Mouse (Mus musculus) intestine, postnatal 0 days (tissue): Measurements from ENCODE around the gene Rogdi. TPM values are rescaled to one million over a fixed set of nuclear protein-coding genes. Genes with fewer than 3 reads are reported as not detected.

Source experiments
- ATAC-seq: fragments of 200-750 bp; cut with Nextera tagmentation; 2 replicates; pipeline ENCODE4 v1.8.0; 2017; ENCODE audit warnings: mild to moderate bottlenecking, moderate TSS enrichment, moderate library complexity
- H3K27ac ChIP-seq: fragments of 300-500 bp; sonication (generic); 2 replicates; pipeline ENCODE4 v1.5.1; 2014; ENCODE audit warnings: mild to moderate bottlenecking, low read depth, low read length, moderate library complexity
- H3K27me3 ChIP-seq: fragments of 300-500 bp; sonication (generic); replicated peaks from 2 replicates; pipeline ENCODE4 v1.6.1; 2014; ENCODE audit warnings: low read length, mixed read lengths; ENCODE audit not compliant: control insufficient read depth, insufficient read depth
- H3K36me3 ChIP-seq: fragments of 300-500 bp; sonication (generic); 2 replicates; pipeline ENCODE4 v1.6.1; 2014; ENCODE audit warnings: mild to moderate bottlenecking, moderate library complexity; ENCODE audit not compliant: control insufficient read depth, insufficient read depth
- H3K4me1 ChIP-seq: fragments of 300-500 bp; sonication (generic); replicated peaks from 2 replicates; pipeline ENCODE4 v1.6.1; 2014; ENCODE audit warnings: antibody characterized with exemption, low read length, mixed read lengths; ENCODE audit not compliant: control insufficient read depth, insufficient read depth
- H3K4me2 ChIP-seq: fragments of 300-500 bp; sonication (generic); replicated peaks from 2 replicates; pipeline ENCODE4 v1.6.1; 2014; ENCODE audit warnings: low read depth, mild to moderate bottlenecking, moderate library complexity
- H3K4me3 ChIP-seq: fragments of 300-500 bp; sonication (generic); 2 replicates; pipeline ENCODE4 v1.5.1; 2014; ENCODE audit warnings: low read depth, low read length
- H3K9ac ChIP-seq: fragments of 300-500 bp; sonication (generic); 2 replicates; pipeline ENCODE4 v1.6.1; 2014; ENCODE audit warnings: mild to moderate bottlenecking, low read depth, low read length
- H3K9me3 ChIP-seq: fragments of 300-500 bp; sonication (generic); 2 replicates; pipeline ENCODE4 v1.6.1; 2016; ENCODE audit warnings: mixed run types; ENCODE audit not compliant: control insufficient read depth
- CTCF ChIP-seq: sonication (generic); IDR thresholded peaks from 2 replicates; pipeline ENCODE4 v1.5.1; 2016; ENCODE audit warnings: low read depth, mild to moderate bottlenecking, control low read depth, antibody characterized with exemption, moderate library complexity
- WGBS: fragments of 180-500 bp; shearing (Covaris S2); extraction: QIAGEN DNeasy Blood & Tissue Kit; methylation state at CpG from one replicate; pipeline ENCODE4 v1.1.7; 2014; 5-methylcytosine and 5-hydroxymethylcytosine counted together
- polyA plus RNA-seq: library from polyadenylated mRNA; unstranded; fragments of >200 nt; fragmentation: Nextera tagmentation; extraction: Ambion mirVana; gene quantifications from 2 replicates; pipeline ENCODE4 v1.2.1, GENCODE M21; 2015

Rogdi gene
- polyA plus RNA-seq, 1 experiment from 2014 or later = 21.8 TPM

DNA sequence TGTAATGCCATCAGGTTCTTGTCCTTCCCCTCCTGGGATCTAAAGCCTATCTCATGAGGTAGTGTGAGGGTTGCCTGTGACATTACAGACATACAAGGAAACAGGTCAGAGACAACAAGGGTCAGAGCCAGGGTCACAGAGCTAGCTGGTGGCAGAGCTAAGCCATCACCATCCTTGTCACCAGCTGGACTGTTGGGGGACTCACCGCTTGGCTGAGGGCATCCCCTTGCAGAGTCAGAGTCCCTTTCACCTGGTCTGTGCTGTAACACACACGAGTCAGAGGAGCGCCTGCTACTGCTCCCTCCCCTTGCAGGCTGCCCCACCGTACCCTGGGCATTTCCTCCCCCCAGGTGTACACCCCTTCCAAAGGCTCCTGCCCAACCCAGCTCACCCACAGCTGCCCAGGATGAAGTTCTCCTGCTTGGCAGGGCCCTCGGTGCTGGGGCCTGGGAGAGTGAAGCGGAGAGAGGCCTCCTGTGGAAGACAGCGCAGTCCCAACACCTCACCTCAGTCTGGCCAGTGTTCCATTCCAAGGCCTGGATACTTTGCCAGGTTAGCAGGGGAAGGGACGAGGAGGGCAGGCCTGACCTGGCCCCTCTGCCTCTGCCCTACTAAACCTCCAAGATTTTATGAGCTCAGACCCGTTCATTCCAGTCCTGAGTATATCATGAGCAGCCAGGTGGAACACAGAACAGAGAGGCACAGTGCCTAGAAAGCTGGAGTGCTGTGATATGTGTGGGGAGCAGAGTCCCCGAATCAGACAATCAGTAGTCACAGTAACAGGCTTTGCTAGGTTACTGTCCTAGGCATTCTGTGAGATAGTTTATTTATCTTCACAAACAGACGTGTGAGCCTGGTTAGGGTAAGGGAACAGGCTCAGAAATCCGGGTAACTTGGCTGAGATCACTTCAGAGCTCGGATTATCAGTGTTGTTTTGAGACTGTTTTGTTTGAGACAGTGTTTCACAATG is 1.0 kb downstream of the Rogdi start:
- Histone ChIP-seq H3K4me3 (peak overlapping the region; percentile 53), H3K9me3 (no peaks in the 10 kb centered on the region), H3K4me2 (peak overlapping the region; percentile 82), H3K27me3 (no peaks in the 10 kb centered on the region), H3K4me1 (no peaks in the 10 kb centered on the region), H3K9ac (no peak overlapping the region), H3K27ac (peak overlapping the region; percentile 64), H3K36me3 (peaks cover 43% of the 10 kb centered on the region)
- no peak for TF ChIP-seq CTCF
- WGBS = 39% methylated on average over 13 of the region's 13 CpGs
- ATAC-seq = no peak

DNA sequence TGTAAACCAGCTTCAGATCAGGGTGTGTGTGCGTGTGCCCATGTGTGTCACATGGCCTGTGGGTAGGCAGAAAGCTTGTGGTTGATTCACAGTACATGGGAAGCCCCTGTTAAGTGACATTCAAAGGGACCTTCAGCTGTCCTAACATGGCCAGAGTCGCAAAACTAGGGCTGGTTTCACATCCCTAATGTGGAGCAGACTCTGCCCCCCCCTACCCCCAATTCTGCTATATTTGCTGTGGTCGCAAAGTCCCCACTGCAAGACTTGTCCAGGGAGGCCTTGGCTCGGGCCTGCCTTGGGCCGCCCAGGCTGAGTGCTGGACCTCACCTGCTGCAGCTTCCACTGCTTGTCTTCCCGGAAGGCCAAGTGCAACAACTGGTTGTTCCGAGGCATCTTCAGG is 2.1 kb downstream of the Rogdi start:
- no peaks in the 10 kb centered on the region for H3K9me3 ChIP-seq

DNA sequence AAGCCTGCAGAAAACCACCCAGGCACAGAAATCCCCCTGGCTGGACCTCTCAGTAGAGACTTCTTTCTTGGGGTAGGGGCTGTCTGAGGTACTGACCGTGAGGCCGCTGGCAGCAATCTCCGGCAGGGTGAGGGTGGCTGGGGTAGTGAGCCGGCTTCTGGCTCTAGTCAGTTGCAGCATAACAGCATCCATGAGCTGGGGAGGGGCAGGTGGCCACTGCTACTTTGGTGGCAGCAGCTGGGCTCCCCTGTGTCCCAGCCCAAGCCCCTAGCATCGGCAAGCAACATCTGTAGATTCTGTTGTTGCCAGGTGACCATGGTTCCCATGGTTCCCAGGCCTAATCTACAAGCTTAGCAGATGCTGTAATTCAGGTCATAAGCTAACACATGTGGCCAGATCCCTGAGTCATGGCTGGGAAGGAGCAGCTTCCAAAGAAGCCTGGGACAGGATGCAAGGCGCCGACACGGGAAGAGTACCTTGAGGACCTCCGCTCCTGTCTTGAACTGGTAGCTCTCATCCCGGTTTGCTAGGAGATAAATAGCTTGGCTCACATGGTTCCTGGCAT is 2.9 kb downstream of the Rogdi start:
- Histone ChIP-seq H3K4me1 (no peaks in the 10 kb centered on the region), H3K4me2 (no peak overlapping the region), H3K27ac (no peak overlapping the region), H3K9ac (no peak overlapping the region), H3K36me3 (peaks cover 24% of the 10 kb centered on the region), H3K27me3 (no peaks in the 10 kb centered on the region), H3K9me3 (no peaks in the 10 kb centered on the region), H3K4me3 (no peak overlapping the region)
- TF ChIP-seq CTCF = no peak
- 82% methylated on average over 10 of the region's 10 CpGs for WGBS
- ATAC-seq = no peak

More for the DNA sequence above, 2.1 kb downstream of the Rogdi start:
- Histone ChIP-seq H3K27ac (no peak overlapping the region), H3K36me3 (peaks cover 32% of the 10 kb centered on the region), H3K4me3 (no peak overlapping the region), H3K4me2 (no peak overlapping the region), H3K9ac (no peak overlapping the region), H3K27me3 (no peaks in the 10 kb centered on the region), H3K4me1 (no peaks in the 10 kb centered on the region)
- WGBS = 85% methylated on average over 7 of the region's 7 CpGs
- no peak for TF ChIP-seq CTCF
- ATAC-seq = no peak

DNA sequence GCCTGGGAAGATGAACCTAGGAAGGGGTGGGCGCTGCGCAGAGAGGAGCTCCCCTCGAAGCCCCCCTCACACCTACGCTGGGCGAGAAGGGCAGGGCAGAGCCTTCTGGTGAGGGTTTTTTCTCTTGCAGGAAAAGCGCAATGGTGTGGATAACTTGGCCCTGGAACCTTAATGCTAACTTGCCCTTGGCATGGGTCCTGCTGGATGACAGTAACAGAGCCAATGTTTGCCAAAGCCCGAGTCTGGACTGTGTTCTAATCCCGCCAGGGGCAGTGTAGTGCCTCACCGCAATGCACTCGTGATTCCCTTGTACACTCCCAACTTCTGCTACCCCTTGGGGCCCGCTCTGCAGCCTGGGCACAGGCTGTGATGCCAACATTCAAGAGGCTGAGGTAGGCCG is 5.3 kb downstream of the Rogdi start:
- ATAC-seq = no peak
- TF ChIP-seq CTCF = peak; percentile 34
- Histone ChIP-seq H3K9me3 (no peaks in the 10 kb centered on the region), H3K27ac (peak overlapping the region; percentile 83), H3K4me1 (no peaks in the 10 kb centered on the region), H3K27me3 (no peaks in the 10 kb centered on the region), H3K4me2 (peak overlapping the region; percentile 68), H3K36me3 (peaks cover 13% of the 10 kb centered on the region; the same call in 1 of the 2 replicates), H3K9ac (peak overlapping the region; percentile 46), H3K4me3 (peak overlapping the region; percentile 40)
- 45% methylated on average over 12 of the region's 12 CpGs for WGBS

DNA sequence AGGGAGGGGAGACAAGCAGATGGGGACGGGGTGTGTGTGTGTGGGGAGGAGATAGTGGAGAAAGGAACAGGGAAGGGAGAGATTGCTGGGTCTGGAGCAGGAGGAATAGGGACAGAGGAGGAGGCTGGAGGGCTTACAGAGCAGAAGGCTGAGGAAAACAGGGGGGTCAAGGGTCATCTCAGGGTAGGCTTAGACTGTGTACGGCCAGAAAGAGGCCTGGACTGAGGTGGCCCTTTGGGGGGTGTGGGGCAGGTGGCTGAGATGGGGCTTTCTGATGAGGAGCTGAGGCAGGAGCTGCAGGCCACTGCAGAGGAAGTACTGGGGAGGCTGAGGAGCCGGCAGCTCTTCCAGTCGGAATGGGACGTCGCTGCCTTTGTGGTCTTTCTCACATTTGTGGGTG is 5.9 kb downstream of the Rogdi start:
- peak; percentile 40 for ATAC-seq
- H3K9ac ChIP-seq = peak overlapping the region; percentile 46

DNA sequence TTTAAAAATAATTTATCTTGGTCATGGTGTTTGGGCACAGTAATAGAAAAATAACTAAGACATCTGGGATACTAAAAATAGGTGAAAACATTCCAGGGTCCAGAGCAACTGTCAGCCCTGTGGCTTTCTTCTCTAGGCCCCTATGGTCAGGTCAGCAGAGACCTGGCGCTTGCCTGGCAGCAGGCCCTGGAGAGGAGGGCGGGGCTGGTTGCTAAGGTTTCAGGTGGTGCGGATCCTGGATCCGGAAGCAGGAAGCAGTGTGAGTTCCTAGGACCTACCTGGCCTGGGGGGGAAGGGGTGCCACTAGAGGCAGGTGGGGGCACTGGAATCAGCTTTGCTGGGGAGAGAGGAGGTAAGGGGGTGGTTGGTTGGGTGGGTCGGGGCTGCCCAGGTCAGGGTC is 6.3 kb downstream of the Rogdi start, which contains the start of gene Smim22:
Gene Smim22, plus strand, starts transcription at position 222 of the 400 bp plus-strand sequence.
- H3K9me3 ChIP-seq = no peaks in the 10 kb centered on the region
- H3K4me2 ChIP-seq = peak within 1 kb of the TSS; percentile 68
- peaks cover 13% of the 10 kb centered on the region; the same call in 1 of the 2 replicates for H3K36me3 ChIP-seq
- H3K9ac ChIP-seq = peak within 1 kb of the TSS; percentile 46
- H3K27me3 ChIP-seq = no peaks in the 10 kb centered on the region
- WGBS = 26% methylated on average over 5 of the region's 5 CpGs
- peak within 1 kb of the TSS; percentile 40 for H3K4me3 ChIP-seq
- no peaks in the 10 kb centered on the region for H3K4me1 ChIP-seq
- peak; percentile 87 for ATAC-seq
- TF ChIP-seq CTCF = no peak
- H3K27ac ChIP-seq = peak within 1 kb of the TSS; percentile 83

More for the DNA sequence above, 5.9 kb downstream of the Rogdi start:
- peak overlapping the region; percentile 40 for H3K4me3 ChIP-seq
- no peak for TF ChIP-seq CTCF
- no peaks in the 10 kb centered on the region for H3K9me3 ChIP-seq
- no peaks in the 10 kb centered on the region for H3K27me3 ChIP-seq
- 30% methylated on average over 6 of the region's 6 CpGs for WGBS
- H3K4me2 ChIP-seq = peak overlapping the region; percentile 68
- peak overlapping the region; percentile 83 for H3K27ac ChIP-seq
- H3K36me3 ChIP-seq = peaks cover 13% of the 10 kb centered on the region; the same call in 1 of the 2 replicates
- H3K4me1 ChIP-seq = no peaks in the 10 kb centered on the region
